Mouse (Mus musculus) forebrain, embryonic 15.5 days (tissue): ENCODE results near the gene Il17re. TPM values are rescaled to one million over a fixed set of nuclear protein-coding genes. Genes with fewer than 3 reads are reported as not detected.
A peak's percentile ranks its signal among the peaks of the same experiment; 100 is the strongest.

Experiments used
- ATAC-seq: fragments of 200-750 bp; cut with Nextera tagmentation; replicated peaks from 2 replicates; pipeline ENCODE4 v1.8.0; 2017; ENCODE audit warnings: mild to moderate bottlenecking, moderate TSS enrichment, moderate library complexity
- H3K27ac ChIP-seq: fragments of 300-500 bp; sonication (generic); replicated peaks from 2 replicates; pipeline ENCODE4 v1.5.1; 2015; ENCODE audit warnings: mild to moderate bottlenecking, inconsistent platforms
- H3K27me3 ChIP-seq: fragments of 300-500 bp; sonication (generic); 2 replicates; pipeline ENCODE4 v1.6.1; 2015; ENCODE audit warnings: inconsistent platforms
- H3K36me3 ChIP-seq: fragments of 300-500 bp; sonication (generic); 2 replicates; pipeline ENCODE4 v1.6.1; 2015; ENCODE audit warnings: mild to moderate bottlenecking, inconsistent platforms
- H3K4me1 ChIP-seq: fragments of 300-500 bp; sonication (generic); 2 replicates; pipeline ENCODE4 v1.6.1; 2015; ENCODE audit warnings: inconsistent platforms
- H3K4me2 ChIP-seq: fragments of 300-500 bp; sonication (generic); replicated peaks from 2 replicates; pipeline ENCODE4 v1.6.1; 2015; ENCODE audit warnings: mild to moderate bottlenecking, inconsistent platforms
- H3K4me3 ChIP-seq: fragments of 300-500 bp; sonication (generic); 2 replicates; pipeline ENCODE4 v1.5.1; 2015; ENCODE audit warnings: mild to moderate bottlenecking, inconsistent platforms
- H3K9ac ChIP-seq: fragments of 300-500 bp; sonication (generic); replicated peaks from 2 replicates; pipeline ENCODE4 v1.6.1; 2015; ENCODE audit warnings: mild to moderate bottlenecking, inconsistent platforms
- H3K9me3 ChIP-seq: fragments of 300-500 bp; sonication (generic); 2 replicates; pipeline ENCODE4 v1.6.1; 2016; ENCODE audit warnings: inconsistent platforms
- WGBS: fragments of 180-500 bp; shearing (Covaris S2); methylation state at CpG from one replicate; pipeline ENCODE4 v1.1.7; 2015; ENCODE audit warnings: mixed read lengths; 5-methylcytosine and 5-hydroxymethylcytosine counted together
- polyA plus RNA-seq: library from polyadenylated mRNA; unstranded; fragments of >200 nt; fragmentation: Nextera tagmentation; extraction: Ambion mirVana; gene quantifications from 2 replicates; pipeline ENCODE4 v1.2.1, GENCODE M21; 2015

The Il17re gene
- not detected in 2 replicates for polyA plus RNA-seq

DNA sequence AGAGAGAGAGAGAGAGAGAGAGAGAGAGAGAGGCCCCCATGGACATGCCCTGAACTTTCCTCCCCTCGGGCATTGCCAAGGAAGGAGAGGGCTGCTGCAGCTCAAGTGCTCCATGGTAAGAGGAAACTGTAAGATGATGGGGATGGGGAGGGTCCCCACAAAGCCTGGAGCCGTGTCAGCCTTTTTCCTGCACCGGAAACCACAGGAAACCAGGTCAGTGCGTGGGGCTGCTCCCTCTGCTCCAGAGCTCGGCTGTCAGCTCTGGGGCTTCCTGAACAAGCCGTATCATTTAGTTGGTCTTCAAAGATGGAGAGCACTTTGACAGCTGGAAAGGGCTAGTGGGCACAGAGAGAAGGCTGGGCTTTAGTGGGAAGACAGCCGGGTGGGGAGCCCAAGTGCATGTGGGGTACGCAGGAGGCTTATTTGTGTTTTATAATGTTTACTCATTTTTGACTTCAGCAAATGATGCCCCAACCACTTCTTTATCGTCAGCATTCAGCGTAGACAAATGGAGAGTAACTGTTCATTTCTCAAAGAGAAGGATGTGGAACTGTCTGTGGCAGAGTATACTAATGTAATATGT lies at the start of gene Il17re:
Il17re (plus strand) TSS at position 533 of the 583 bp plus-strand sequence.
- no peak within 1 kb of the TSS for H3K4me3 ChIP-seq
- H3K9ac ChIP-seq = no peak within 1 kb of the TSS
- 76% methylated on average over 10 of the region's 10 CpGs for WGBS
- H3K36me3 ChIP-seq = no peaks in the 10 kb centered on the region
- ATAC-seq = no peak
- no peaks in the 10 kb centered on the region for H3K9me3 ChIP-seq
- H3K4me1 ChIP-seq = no peaks in the 10 kb centered on the region
- H3K4me2 ChIP-seq = no peak within 1 kb of the TSS
- no peaks in the 10 kb centered on the region for H3K27me3 ChIP-seq
- H3K27ac ChIP-seq = no peak within 1 kb of the TSS

DNA sequence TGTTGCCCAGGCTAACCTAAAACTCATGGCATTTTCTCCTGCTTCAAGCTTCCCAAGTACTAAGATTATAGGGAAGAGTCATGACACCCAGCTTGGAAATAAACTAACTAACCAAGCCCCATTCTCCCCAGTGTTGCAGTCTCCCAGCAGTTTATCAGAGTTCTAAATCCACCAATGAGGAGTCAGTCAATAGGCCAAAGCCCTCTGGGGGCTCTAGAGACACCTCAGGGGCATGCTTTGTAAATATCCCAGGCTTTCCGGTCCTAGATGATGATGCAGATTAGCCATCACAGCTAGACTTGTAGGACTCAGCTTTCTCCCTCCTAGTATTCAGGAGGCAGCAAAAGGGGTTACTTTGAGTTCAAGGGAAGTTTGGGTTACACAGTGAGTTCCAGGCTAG lies 48.3 kb upstream of the Il17re start:
- H3K4me1 ChIP-seq = no peaks in the 10 kb centered on the region
- ATAC-seq = no peak
- no peaks in the 10 kb centered on the region for H3K27me3 ChIP-seq
- H3K4me3 ChIP-seq = no peak overlapping the region
- H3K36me3 ChIP-seq = peaks cover 7% of the 10 kb centered on the region
- H3K9ac ChIP-seq = no peak overlapping the region
- no peaks in the 10 kb centered on the region for H3K9me3 ChIP-seq
- no peak overlapping the region for H3K27ac ChIP-seq
- H3K4me2 ChIP-seq = no peak overlapping the region
- 73% methylated on average over 1 of the region's 1 CpGs for WGBS

DNA sequence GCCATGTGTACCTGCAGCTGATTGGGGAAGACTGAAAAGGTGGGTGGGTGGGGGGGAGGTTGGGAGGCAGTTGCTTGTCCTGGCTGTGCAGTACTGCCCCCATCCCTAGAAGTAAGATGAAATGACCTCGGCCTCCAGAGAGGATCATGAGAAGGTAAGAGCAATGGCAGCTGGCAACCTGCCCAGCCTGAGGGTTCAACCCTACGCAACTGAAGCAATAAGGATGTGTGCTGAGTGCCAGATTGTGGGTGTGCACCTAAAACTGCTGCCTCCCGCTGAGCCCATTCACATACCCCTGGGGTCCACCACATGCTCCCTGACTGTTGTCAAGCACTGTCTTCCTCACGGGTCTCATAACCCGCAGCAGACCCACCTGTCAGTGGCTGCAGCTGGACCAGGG lies 41.9 kb upstream of the Il17re start:
- no peak for ATAC-seq
- 77% methylated on average over 5 of the region's 5 CpGs for WGBS

DNA sequence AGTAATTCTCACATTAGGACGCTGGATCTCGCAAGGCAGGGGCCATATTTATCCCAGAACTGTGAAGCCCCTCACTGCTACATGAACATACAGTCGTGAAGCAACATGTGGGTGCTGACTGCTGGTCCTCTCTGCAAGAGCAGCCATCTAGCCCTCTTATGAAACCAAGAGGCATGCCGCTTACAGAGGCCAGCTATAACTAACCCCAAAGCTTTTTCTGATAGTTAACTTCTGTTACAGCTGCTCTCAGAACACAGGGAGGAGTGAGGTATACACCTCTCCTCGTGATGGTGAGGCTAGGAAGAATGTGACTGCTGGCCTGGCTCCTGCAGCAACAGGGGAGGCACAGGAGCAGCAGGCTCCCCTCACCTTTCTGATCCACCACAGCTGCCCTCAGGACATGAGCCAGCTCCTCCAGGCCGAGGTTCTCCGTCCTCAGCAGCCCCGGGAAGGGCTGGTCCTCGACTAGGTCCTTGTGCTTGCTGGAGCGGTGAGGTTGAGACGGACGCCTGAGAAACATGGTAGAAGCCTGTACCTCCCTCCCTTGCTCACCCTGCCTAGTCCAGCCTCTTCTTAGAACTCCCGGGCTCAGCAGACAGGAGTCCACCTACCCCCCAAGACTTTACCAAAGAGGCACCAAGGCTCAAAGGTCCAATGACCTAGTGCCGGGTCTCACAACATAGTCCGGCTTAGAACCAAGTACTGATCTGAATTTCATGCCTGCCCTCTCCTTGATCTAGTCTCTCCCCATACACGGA lies 39.7 kb upstream of the Il17re start:
- no peaks in the 10 kb centered on the region; the same call in 1 of the 2 replicates for H3K36me3 ChIP-seq
- peak overlapping the region; percentile 75 for H3K9ac ChIP-seq
- no peaks in the 10 kb centered on the region for H3K27me3 ChIP-seq
- peaks cover 16% of the 10 kb centered on the region for H3K4me1 ChIP-seq
- WGBS = 15% methylated on average over 16 of the region's 16 CpGs
- peak overlapping the region; percentile 24; the same call in 1 of the 2 replicates for H3K27ac ChIP-seq
- peak overlapping the region; percentile 60 for H3K4me3 ChIP-seq
- H3K9me3 ChIP-seq = no peaks in the 10 kb centered on the region
- peak overlapping the region; percentile 90 for H3K4me2 ChIP-seq
- peak; percentile 69 for ATAC-seq

More for the DNA sequence above, 41.9 kb upstream of the Il17re start:
- Histone ChIP-seq H3K9me3 (no peaks in the 10 kb centered on the region), H3K27ac (no peak overlapping the region), H3K27me3 (no peaks in the 10 kb centered on the region), H3K4me3 (no peak overlapping the region), H3K4me2 (no peak overlapping the region), H3K9ac (no peak overlapping the region), H3K4me1 (peaks cover 16% of the 10 kb centered on the region), H3K36me3 (no peaks in the 10 kb centered on the region; the same call in 1 of the 2 replicates)

DNA sequence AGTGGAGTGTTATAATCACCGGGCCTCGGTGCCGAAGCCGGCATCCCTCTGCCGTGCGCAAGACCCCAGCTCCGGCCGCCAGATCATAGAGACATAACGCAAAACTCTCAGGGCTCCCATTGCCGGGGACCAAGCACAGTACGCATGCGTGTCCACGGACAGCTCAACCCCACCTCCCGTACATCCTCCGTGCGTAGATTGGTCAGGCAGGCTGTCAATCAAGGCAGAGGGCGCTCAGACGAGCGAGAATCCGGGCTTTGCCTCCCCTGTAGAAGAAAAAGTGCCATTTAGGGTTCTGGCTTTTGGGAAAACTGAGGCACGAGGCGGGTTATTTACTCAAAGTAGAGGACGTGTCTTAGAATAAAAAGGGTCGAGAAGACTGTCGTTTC lies 39.1 kb upstream of the Il17re start, which contains the start of gene Rpusd3:
Rpusd3 (minus strand) TSS at position 142 of the 389 bp plus-strand sequence.
- ATAC-seq = peak; percentile 99
- Histone ChIP-seq H3K9me3 (no peaks in the 10 kb centered on the region), H3K4me1 (peaks cover 16% of the 10 kb centered on the region), H3K36me3 (no peaks in the 10 kb centered on the region; the same call in 1 of the 2 replicates), H3K27ac (peak within 1 kb of the TSS; percentile 24; the same call in 1 of the 2 replicates), H3K27me3 (no peaks in the 10 kb centered on the region), H3K4me3 (peak within 1 kb of the TSS; percentile 60), H3K9ac (peak within 1 kb of the TSS; percentile 75), H3K4me2 (peak within 1 kb of the TSS; percentile 90)
- under 1% methylated on average over 25 of the region's 25 CpGs for WGBS

DNA sequence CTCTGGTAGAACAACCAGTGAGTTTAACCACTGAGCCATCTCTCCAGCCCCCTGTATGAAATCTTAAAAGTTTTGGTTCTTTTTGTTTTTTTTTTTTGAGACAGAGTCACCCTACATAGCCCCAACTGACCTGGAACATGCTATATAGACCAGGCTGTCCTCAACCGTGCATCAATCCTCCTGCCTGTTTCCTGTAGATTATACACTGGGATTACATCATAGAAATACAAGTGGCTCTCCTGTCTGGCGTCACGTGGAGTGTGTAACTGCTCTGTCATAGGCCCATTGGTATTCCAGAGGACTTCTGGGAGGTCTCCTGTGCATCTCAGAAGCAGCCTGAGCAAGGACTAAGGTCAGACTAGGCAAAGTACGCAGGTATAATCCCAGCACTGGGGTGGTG lies 35.3 kb upstream of the Il17re start:
- WGBS = 77% methylated on average over 4 of the region's 4 CpGs
- H3K4me2 ChIP-seq = no peak overlapping the region
- no peaks in the 10 kb centered on the region for H3K36me3 ChIP-seq
- no peaks in the 10 kb centered on the region for H3K9me3 ChIP-seq
- peaks cover 12% of the 10 kb centered on the region for H3K4me1 ChIP-seq
- H3K27me3 ChIP-seq = no peaks in the 10 kb centered on the region
- no peak overlapping the region for H3K9ac ChIP-seq
- H3K4me3 ChIP-seq = no peak overlapping the region
- no peak overlapping the region for H3K27ac ChIP-seq
- no peak for ATAC-seq

DNA sequence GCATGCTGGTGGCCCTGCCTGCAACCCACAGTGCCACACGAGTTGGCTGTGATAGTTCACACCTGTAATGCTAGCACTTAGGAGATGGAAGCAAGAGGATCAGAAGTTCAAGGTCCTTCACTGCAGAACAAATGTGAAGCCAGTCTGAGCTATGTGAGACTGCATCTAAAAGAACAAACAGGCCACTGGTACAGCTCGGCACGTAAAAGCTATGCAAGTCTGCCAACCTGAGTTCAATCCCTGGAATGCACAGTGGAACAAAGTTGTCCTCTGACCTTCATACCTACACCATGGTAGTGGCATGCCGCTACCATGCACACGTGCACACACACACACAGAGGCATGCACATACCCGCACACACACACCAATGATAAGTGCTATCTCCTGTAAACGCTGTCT lies 34.1 kb upstream of the Il17re start:
- ATAC-seq = no peak
- Histone ChIP-seq H3K27ac (no peak overlapping the region), H3K4me3 (no peak overlapping the region), H3K9me3 (no peaks in the 10 kb centered on the region), H3K9ac (no peak overlapping the region), H3K4me2 (no peak overlapping the region), H3K36me3 (no peaks in the 10 kb centered on the region), H3K4me1 (peaks cover 4% of the 10 kb centered on the region), H3K27me3 (no peaks in the 10 kb centered on the region)
- WGBS = 86% methylated on average over 7 of the region's 7 CpGs

DNA sequence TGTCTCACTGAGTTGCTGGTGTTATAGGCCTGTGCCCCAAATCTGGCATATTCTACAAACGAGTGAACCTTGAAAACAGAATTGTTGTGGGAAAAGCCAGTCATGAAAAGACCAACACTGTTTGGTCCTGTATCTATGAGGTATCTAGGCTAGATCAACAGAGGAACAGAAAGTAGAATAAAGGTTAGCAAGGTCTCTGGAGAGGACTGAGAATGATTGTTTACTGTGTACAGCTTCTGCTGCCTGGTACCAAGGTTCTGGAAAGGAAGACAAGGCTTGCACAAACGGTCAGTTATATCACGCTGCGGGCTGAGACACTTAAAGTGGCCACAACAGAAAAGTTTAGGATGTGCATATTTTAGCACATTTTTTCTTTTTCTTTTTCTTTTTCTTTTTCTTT lies 31.6 kb upstream of the Il17re start:
- H3K27me3 ChIP-seq = no peaks in the 10 kb centered on the region
- H3K36me3 ChIP-seq = no peaks in the 10 kb centered on the region
- H3K4me3 ChIP-seq = no peak overlapping the region
- no peaks in the 10 kb centered on the region for H3K9me3 ChIP-seq
- H3K4me2 ChIP-seq = no peak overlapping the region
- 92% methylated on average over 4 of the region's 4 CpGs for WGBS
- no peak overlapping the region for H3K27ac ChIP-seq
- H3K4me1 ChIP-seq = no peaks in the 10 kb centered on the region
- ATAC-seq = no peak
- no peak overlapping the region for H3K9ac ChIP-seq

DNA sequence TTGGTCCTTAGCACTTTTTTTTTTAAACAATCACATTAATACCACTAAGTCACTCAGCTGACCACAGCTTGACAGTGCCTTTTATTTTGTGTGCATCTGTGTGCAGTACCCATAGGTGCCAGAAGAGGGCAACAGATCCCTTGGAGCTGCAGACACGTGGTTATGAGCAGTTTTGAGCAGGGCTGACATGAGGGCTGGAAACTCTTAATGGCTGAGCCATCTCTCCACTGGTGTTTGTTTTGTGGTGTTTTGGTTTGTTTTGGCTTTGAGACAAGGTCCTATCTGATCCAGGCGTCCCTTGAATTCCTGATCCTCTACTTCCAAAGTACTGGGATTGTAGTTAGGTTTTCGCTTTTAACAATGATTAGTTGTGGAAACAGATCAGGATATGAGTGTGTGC lies 30.9 kb upstream of the Il17re start:
- WGBS = 67% methylated on average over 3 of the region's 3 CpGs

DNA sequence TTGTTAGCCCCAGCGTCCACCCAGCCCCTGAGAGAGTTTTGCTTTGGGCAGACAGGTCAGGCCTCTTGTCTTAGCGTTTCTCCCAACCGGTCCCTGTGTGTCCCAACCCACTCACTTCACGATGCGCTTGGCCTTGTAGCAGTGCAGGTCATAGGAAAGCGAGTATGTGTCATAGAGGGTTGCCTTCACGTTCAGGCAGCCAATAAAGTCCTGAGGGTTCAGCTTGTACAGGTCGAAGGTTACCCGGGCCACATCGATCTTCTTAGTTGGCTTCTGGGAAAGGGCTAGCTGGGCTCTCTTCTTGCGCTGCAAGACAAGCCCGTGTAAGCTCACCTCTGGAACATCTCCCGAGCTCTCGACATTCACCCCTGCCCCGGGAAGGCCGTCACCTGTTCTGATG lies 30.3 kb upstream of the Il17re start:
- no peaks in the 10 kb centered on the region for H3K4me1 ChIP-seq
- H3K9me3 ChIP-seq = no peaks in the 10 kb centered on the region
- no peaks in the 10 kb centered on the region for H3K36me3 ChIP-seq
- no peak overlapping the region for H3K27ac ChIP-seq
- no peak overlapping the region for H3K4me2 ChIP-seq
- no peak overlapping the region for H3K9ac ChIP-seq
- no peaks in the 10 kb centered on the region for H3K27me3 ChIP-seq
- 93% methylated on average over 16 of the region's 16 CpGs for WGBS
- no peak for ATAC-seq
- H3K4me3 ChIP-seq = no peak overlapping the region

More for the DNA sequence above, 30.9 kb upstream of the Il17re start:
- no peaks in the 10 kb centered on the region for H3K27me3 ChIP-seq
- H3K4me3 ChIP-seq = no peak overlapping the region
- H3K27ac ChIP-seq = no peak overlapping the region
- H3K36me3 ChIP-seq = no peaks in the 10 kb centered on the region
- no peaks in the 10 kb centered on the region for H3K4me1 ChIP-seq
- no peak overlapping the region for H3K9ac ChIP-seq
- no peak overlapping the region for H3K4me2 ChIP-seq
- ATAC-seq = no peak
- no peaks in the 10 kb centered on the region for H3K9me3 ChIP-seq

DNA sequence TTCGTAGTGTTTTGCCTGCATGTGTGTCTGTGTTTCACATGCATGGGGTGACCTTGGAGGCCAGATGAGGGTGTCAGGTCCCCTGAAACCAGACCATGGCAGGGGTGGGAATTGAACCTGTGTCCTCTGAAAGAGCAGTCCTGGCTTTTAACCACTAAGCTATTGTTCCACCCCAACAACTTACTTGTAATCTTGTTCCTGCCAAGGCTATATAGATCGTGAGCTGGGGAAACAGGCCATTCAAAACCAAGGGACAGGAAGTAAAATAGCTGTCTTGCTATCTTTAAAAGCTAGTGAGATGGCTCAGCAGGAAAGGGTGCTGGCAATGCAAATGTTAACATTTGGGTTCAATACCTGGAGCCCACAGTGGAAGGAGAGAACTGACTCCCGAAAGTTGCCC lies 28.3 kb upstream of the Il17re start:
- no peak overlapping the region for H3K4me2 ChIP-seq
- 78% methylated on average over 3 of the region's 3 CpGs for WGBS

DNA sequence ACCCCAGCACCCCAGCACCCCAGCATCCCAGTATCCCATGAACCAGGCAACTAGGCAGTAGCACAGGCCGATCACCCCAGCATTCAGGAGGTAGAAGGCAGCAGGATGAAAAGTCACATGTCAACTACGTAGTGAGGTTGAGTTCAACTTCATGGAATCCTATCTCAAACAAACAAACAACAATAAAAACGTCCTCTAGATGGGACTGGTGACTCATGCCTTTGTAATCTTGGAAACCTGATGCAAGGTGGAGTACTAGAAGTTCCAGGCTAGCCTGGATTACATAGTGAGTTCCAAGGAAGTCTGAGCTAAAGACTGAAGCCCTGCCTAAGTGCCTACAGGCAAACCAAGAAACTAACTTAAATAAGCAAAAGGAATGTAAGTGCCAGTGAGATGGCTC lies 27.4 kb upstream of the Il17re start:
- Histone ChIP-seq H3K4me3 (no peak overlapping the region), H3K4me1 (no peaks in the 10 kb centered on the region), H3K9me3 (no peaks in the 10 kb centered on the region), H3K4me2 (no peak overlapping the region), H3K9ac (no peak overlapping the region), H3K36me3 (no peaks in the 10 kb centered on the region), H3K27ac (no peak overlapping the region), H3K27me3 (no peaks in the 10 kb centered on the region)
- WGBS = 69% methylated on average over 3 of the region's 3 CpGs
- ATAC-seq = no peak

More for the DNA sequence above, 28.3 kb upstream of the Il17re start:
- Histone ChIP-seq H3K27ac (no peak overlapping the region), H3K9ac (no peak overlapping the region), H3K36me3 (no peaks in the 10 kb centered on the region), H3K9me3 (no peaks in the 10 kb centered on the region), H3K27me3 (no peaks in the 10 kb centered on the region), H3K4me3 (no peak overlapping the region), H3K4me1 (no peaks in the 10 kb centered on the region)
- no peak for ATAC-seq
